Mouse (Mus musculus) brain, embryonic 14.5 days (tissue): ENCODE data around the gene Ddx6.

ENCODE experiments used
- CTCF ChIP-seq: fragments of 200-500 bp; IDR thresholded peaks from 2 replicates; pipeline ENCODE4 v1.5.1; 2012; ENCODE audit warnings: inconsistent platforms, mild to moderate bottlenecking, moderate library complexity, borderline replicate concordance; ENCODE audit not compliant: insufficient read depth, insufficient read length; ENCODE audit errors: extremely low read depth
- POLR2A ChIP-seq: fragments of 200-500 bp; IDR thresholded peaks from 2 replicates; pipeline ENCODE4 v1.6.1; 2012; ENCODE audit warnings: mild to moderate bottlenecking, inconsistent platforms, borderline replicate concordance; ENCODE audit not compliant: poor library complexity, insufficient read depth, insufficient read length, severe bottlenecking; ENCODE audit errors: extremely low read depth

GRCm38 (mm10) chr9:44621114-44621513 lies 16.4 kb downstream of the Ddx6 start:
- TF ChIP-seq CTCF (no peak), POLR2A (no peak)
